Mouse (Mus musculus): Measurements from ENCODE around the gene Olfr1029. TPM values are rescaled to one million over a fixed set of nuclear protein-coding genes. Genes with fewer than 3 reads are reported as not detected.
"Not testable (repeated sequence)": the region's sequence is repeated elsewhere in the genome, so short reads cannot be mapped to it uniquely, and the experiment has no call there.

Olfr1029 gene
- polyA plus RNA-seq (2012; ENCODE audit: insufficient read depth, insufficient read length, missing spikeins): not detected in 2 replicates

- no peaks in the 10 kb centered on the region for H3K4me1 ChIP-seq (ENCODE audit: control insufficient read depth, insufficient read depth, insufficient read length, low read length)
- H3K27ac ChIP-seq (replicated peaks; ENCODE audit: low read depth, low read length): no peak within 1 kb of the TSS
- no peak within 1 kb of the TSS for H3K4me3 ChIP-seq (ENCODE audit: insufficient read depth, low read depth, low read length)
Measured at GRCm38 (mm10) chr2:85973595-85973994, at the start of gene Olfr1029. Gene Olfr1029 (plus strand): TSS chr2:85973895.

GRCm38 (mm10) chr2:85950137-85950536 lies 23.6 kb upstream of the Olfr1029 start, which contains the start of gene Olfr1028:
Gene Olfr1028 (plus strand): TSS chr2:85950437.
- Histone ChIP-seq H3K27ac (replicated peaks; ENCODE audit: low read depth, low read length) (no peak within 1 kb of the TSS), H3K4me1 (ENCODE audit: control insufficient read depth, insufficient read depth, insufficient read length, low read length) (no peaks in the 10 kb centered on the region), H3K4me3 (ENCODE audit: insufficient read depth, low read depth, low read length) (no peak within 1 kb of the TSS)

- Histone ChIP-seq H3K4me3 (ENCODE audit: insufficient read depth, low read depth, low read length) (no peak within 1 kb of the TSS), H3K4me1 (ENCODE audit: control insufficient read depth, insufficient read depth, insufficient read length, low read length) (no peaks in the 10 kb centered on the region), H3K27ac (replicated peaks; ENCODE audit: low read depth, low read length) (no peak within 1 kb of the TSS)
Measured at GRCm38 (mm10) chr2:85978976-85979375, 5.3 kb downstream of the Olfr1029 start, which contains the start of gene Olfr1030. Gene Olfr1030 (plus strand): TSS chr2:85979276.

- no peaks in the 10 kb centered on the region for H3K4me1 ChIP-seq (ENCODE audit: control insufficient read depth, insufficient read depth, insufficient read length, low read length)
- no peak within 1 kb of the TSS for H3K27ac ChIP-seq (replicated peaks; ENCODE audit: low read depth, low read length)
- no peak within 1 kb of the TSS for H3K4me3 ChIP-seq (ENCODE audit: insufficient read depth, low read depth, low read length)
Measured at GRCm38 (mm10) chr2:85990004-85990403, 16.3 kb downstream of the Olfr1029 start, which contains the start of gene Olfr1031. Gene Olfr1031 (plus strand): TSS chr2:85990304.

GRCm38 (mm10) chr2:86005240-86005639 lies 31.5 kb downstream of the Olfr1029 start, which contains the start of gene Olfr1032:
Gene Olfr1032 (plus strand): TSS chr2:86005540.
- H3K27ac ChIP-seq (replicated peaks; ENCODE audit: low read depth, low read length): no peak within 1 kb of the TSS

GRCm38 (mm10) chr2:86020406-86020805 lies 46.7 kb downstream of the Olfr1029 start, which contains the start of gene Olfr1033:
Gene Olfr1033 (plus strand): TSS chr2:86020633.
- H3K4me1 ChIP-seq (ENCODE audit: control insufficient read depth, insufficient read depth, insufficient read length, low read length): not testable (repeated sequence)
- Histone ChIP-seq H3K27ac (replicated peaks; ENCODE audit: low read depth, low read length) (peak within 1 kb of the TSS; percentile 37; the same call in 1 of the 2 replicates), H3K4me3 (ENCODE audit: insufficient read depth, low read depth, low read length) (peak within 1 kb of the TSS; percentile 51)

More at GRCm38 (mm10) chr2:86005240-86005639, 31.5 kb downstream of the Olfr1029 start, which contains the start of gene Olfr1032:
- no peaks in the 10 kb centered on the region for H3K4me1 ChIP-seq (ENCODE audit: control insufficient read depth, insufficient read depth, insufficient read length, low read length)
- no peak within 1 kb of the TSS for H3K4me3 ChIP-seq (ENCODE audit: insufficient read depth, low read depth, low read length)

GRCm38 (mm10) chr2:86021518-86021917 lies 47.8 kb downstream of the Olfr1029 start:
- H3K4me3 ChIP-seq (ENCODE audit: insufficient read depth, low read depth, low read length); H3K4me1 ChIP-seq (ENCODE audit: control insufficient read depth, insufficient read depth, insufficient read length, low read length); H3K27ac ChIP-seq (replicated peaks; ENCODE audit: low read depth, low read length): not testable (repeated sequence)

Other genes starting within 250 kb of the Olfr1029 start
- gene Olfr1012, start 211.1 kb upstream of the Olfr1029 start, polyA plus RNA-seq (2012; ENCODE audit: insufficient read depth, insufficient read length, missing spikeins): not detected in 2 replicates
- gene Olfr1013, start 206.8 kb upstream of the Olfr1029 start, polyA plus RNA-seq (2012; ENCODE audit: insufficient read depth, insufficient read length, missing spikeins): not detected in 2 replicates
- gene Olfr1014, start 201.2 kb upstream of the Olfr1029 start, polyA plus RNA-seq (2012; ENCODE audit: insufficient read depth, insufficient read length, missing spikeins): not detected in 2 replicates
- gene Olfr1015, start 191.9 kb upstream of the Olfr1029 start, polyA plus RNA-seq (2012; ENCODE audit: insufficient read depth, insufficient read length, missing spikeins): not detected in 2 replicates
- not detected in 2 replicates for gene Olfr1016, start 171.4 kb upstream of the Olfr1029 start, polyA plus RNA-seq (2012; ENCODE audit: insufficient read depth, insufficient read length, missing spikeins)
- gene Olfr1018, start 155.4 kb upstream of the Olfr1029 start, polyA plus RNA-seq (2012; ENCODE audit: insufficient read depth, insufficient read length, missing spikeins): not detected in 2 replicates
- gene Olfr1019, start 128.4 kb upstream of the Olfr1029 start, polyA plus RNA-seq (2012; ENCODE audit: insufficient read depth, insufficient read length, missing spikeins): not detected in 2 replicates
- gene Olfr1020, start 126.9 kb upstream of the Olfr1029 start, polyA plus RNA-seq (2012; ENCODE audit: insufficient read depth, insufficient read length, missing spikeins): not detected in 2 replicates
- not detected in 2 replicates for gene Olfr1022, start 105.3 kb upstream of the Olfr1029 start, polyA plus RNA-seq (2012; ENCODE audit: insufficient read depth, insufficient read length, missing spikeins)
- gene Olfr1023, start 88.3 kb upstream of the Olfr1029 start, polyA plus RNA-seq (2012; ENCODE audit: insufficient read depth, insufficient read length, missing spikeins): not detected in 2 replicates
- not detected in 2 replicates for gene Olfr1024, start 68.8 kb upstream of the Olfr1029 start, polyA plus RNA-seq (2012; ENCODE audit: insufficient read depth, insufficient read length, missing spikeins)
- gene Olfr1025-ps1, start 58.7 kb upstream of the Olfr1029 start, polyA plus RNA-seq (2012; ENCODE audit: insufficient read depth, insufficient read length, missing spikeins): not detected in 2 replicates
- not detected in 2 replicates for gene Olfr1026, start 52.3 kb upstream of the Olfr1029 start, polyA plus RNA-seq (2012; ENCODE audit: insufficient read depth, insufficient read length, missing spikeins)
- not detected in 2 replicates for gene Olfr1028, start 23.5 kb upstream of the Olfr1029 start, polyA plus RNA-seq (2012; ENCODE audit: insufficient read depth, insufficient read length, missing spikeins)
- not detected in 2 replicates for gene Olfr1030, start 5.4 kb downstream of the Olfr1029 start, polyA plus RNA-seq (2012; ENCODE audit: insufficient read depth, insufficient read length, missing spikeins)
- gene Olfr1031, start 16.4 kb downstream of the Olfr1029 start, polyA plus RNA-seq (2012; ENCODE audit: insufficient read depth, insufficient read length, missing spikeins): not detected in 2 replicates
- not detected in 2 replicates for gene Olfr1032, start 31.6 kb downstream of the Olfr1029 start, polyA plus RNA-seq (2012; ENCODE audit: insufficient read depth, insufficient read length, missing spikeins)
- 2.5 TPM in 1 of 2 replicates, not detected in the other for gene Olfr1033, start 46.7 kb downstream of the Olfr1029 start, polyA plus RNA-seq (2012; ENCODE audit: insufficient read depth, insufficient read length, missing spikeins)
- not detected in 2 replicates for gene Olfr1034, start 72.0 kb downstream of the Olfr1029 start, polyA plus RNA-seq (2012; ENCODE audit: insufficient read depth, insufficient read length, missing spikeins)
- not detected in 2 replicates for gene Olfr1036, start 100.1 kb downstream of the Olfr1029 start, polyA plus RNA-seq (2012; ENCODE audit: insufficient read depth, insufficient read length, missing spikeins)
- not detected in 2 replicates for gene Olfr1037, start 113.5 kb downstream of the Olfr1029 start, polyA plus RNA-seq (2012; ENCODE audit: insufficient read depth, insufficient read length, missing spikeins)
- not detected in 2 replicates for gene Olfr1039, start 162.0 kb downstream of the Olfr1029 start, polyA plus RNA-seq (2012; ENCODE audit: insufficient read depth, insufficient read length, missing spikeins)
- not detected in 2 replicates for gene Olfr1040, start 172.8 kb downstream of the Olfr1029 start, polyA plus RNA-seq (2012; ENCODE audit: insufficient read depth, insufficient read length, missing spikeins)
- gene Olfr1042, start 187.9 kb downstream of the Olfr1029 start, polyA plus RNA-seq (2012; ENCODE audit: insufficient read depth, insufficient read length, missing spikeins): not detected in 2 replicates
- not detected in 2 replicates for gene Olfr1043, start 193.6 kb downstream of the Olfr1029 start, polyA plus RNA-seq (2012; ENCODE audit: insufficient read depth, insufficient read length, missing spikeins)
- gene Olfr1044, start 203.9 kb downstream of the Olfr1029 start, polyA plus RNA-seq (2012; ENCODE audit: insufficient read depth, insufficient read length, missing spikeins): not detected in 2 replicates
- not detected in 2 replicates for gene Olfr52, start 211.8 kb downstream of the Olfr1029 start, polyA plus RNA-seq (2012; ENCODE audit: insufficient read depth, insufficient read length, missing spikeins)
- gene Olfr1045, start 229.1 kb downstream of the Olfr1029 start, polyA plus RNA-seq (2012; ENCODE audit: insufficient read depth, insufficient read length, missing spikeins): not detected in 2 replicates
- not detected in 2 replicates for gene Olfr1046, start 245.4 kb downstream of the Olfr1029 start, polyA plus RNA-seq (2012; ENCODE audit: insufficient read depth, insufficient read length, missing spikeins)